Mouse (Mus musculus): ENCODE measurements around the gene Bace2. TPM values are rescaled to one million over a fixed set of nuclear protein-coding genes. Genes with fewer than 3 reads are reported as not detected.
A peak's percentile ranks its signal among the peaks of the same experiment; 100 is the strongest.

The Bace2 gene
- polyA plus RNA-seq, 2 experiments = 2.1 to 11.8 TPM

- Histone ChIP-seq H3K36me3 (ENCODE audit: control insufficient read depth, insufficient read depth, low read length) (no peaks in the 10 kb centered on the region), H3K4me3 (replicated peaks; ENCODE audit: low read length) (no peak overlapping the region), H3K4me1 (ENCODE audit: control insufficient read depth, insufficient read depth, low read length) (peaks cover 4% of the 10 kb centered on the region; the same call in 1 of the 2 replicates), H3K27me3 (ENCODE audit: control insufficient read depth, insufficient read depth, low read length) (no peaks in the 10 kb centered on the region), H3K9ac (ENCODE audit: low read depth, low read length, severe bottlenecking) (no peak overlapping the region), H3K27ac (replicated peaks; ENCODE audit: low read depth, low read length) (no peak overlapping the region), H3K9me3 (ENCODE audit: control insufficient read depth, low read length) (no peaks in the 10 kb centered on the region), H3K4me2 (replicated peaks; ENCODE audit: low read depth, low read length, severe bottlenecking) (no peak overlapping the region)
- 15% methylated on average over 2 of the region's 2 CpGs for WGBS
- DNase-seq (ENCODE audit: low spot score) (no peak), ATAC-seq (ENCODE audit: low FRiP score, low read depth) (peak; percentile 63; the same call in 1 of the 2 replicates)
- no peak for TF ChIP-seq POLR2A (IDR thresholded peaks at IDR 0.05; ENCODE audit: borderline replicate concordance, extremely low read depth, insufficient read depth, insufficient read length)
Measured at GRCm38 (mm10) chr16:97391289-97391688, 34.7 kb downstream of the Bace2 start.

- no peak for TF ChIP-seq POLR2A (IDR thresholded peaks at IDR 0.05; ENCODE audit: borderline replicate concordance, extremely low read depth, insufficient read depth, insufficient read length)
- Histone ChIP-seq H3K4me3 (replicated peaks; ENCODE audit: low read length) (no peak overlapping the region), H3K27ac (replicated peaks; ENCODE audit: low read depth, low read length) (no peak overlapping the region), H3K9ac (ENCODE audit: low read depth, low read length, severe bottlenecking) (no peak overlapping the region), H3K27me3 (ENCODE audit: control insufficient read depth, insufficient read depth, low read length) (no peaks in the 10 kb centered on the region), H3K9me3 (ENCODE audit: control insufficient read depth, low read length) (no peaks in the 10 kb centered on the region), H3K4me2 (replicated peaks; ENCODE audit: low read depth, low read length, severe bottlenecking) (no peak overlapping the region), H3K4me1 (ENCODE audit: control insufficient read depth, insufficient read depth, low read length) (peaks cover 4% of the 10 kb centered on the region; the same call in 1 of the 2 replicates), H3K36me3 (ENCODE audit: control insufficient read depth, insufficient read depth, low read length) (no peaks in the 10 kb centered on the region)
- WGBS = 14% methylated on average over 3 of the region's 3 CpGs
- ATAC-seq (ENCODE audit: low FRiP score, low read depth) (no peak), DNase-seq (ENCODE audit: low spot score) (no peak)
Measured at GRCm38 (mm10) chr16:97391701-97392384, 35.3 kb downstream of the Bace2 start.

- no peak for DNase-seq (ENCODE audit: low spot score)
- Histone ChIP-seq H3K27ac (replicated peaks; ENCODE audit: low read depth, low read length) (no peak overlapping the region), H3K9ac (ENCODE audit: low read depth, low read length, severe bottlenecking) (no peak overlapping the region), H3K27me3 (ENCODE audit: control insufficient read depth, insufficient read depth, low read length) (no peaks in the 10 kb centered on the region), H3K4me1 (ENCODE audit: control insufficient read depth, insufficient read depth, low read length) (no peaks in the 10 kb centered on the region), H3K4me3 (replicated peaks; ENCODE audit: low read length) (no peak overlapping the region), H3K36me3 (ENCODE audit: control insufficient read depth, insufficient read depth, low read length) (no peaks in the 10 kb centered on the region), H3K4me2 (replicated peaks; ENCODE audit: low read depth, low read length, severe bottlenecking) (no peak overlapping the region), H3K9me3 (ENCODE audit: control insufficient read depth, low read length) (no peaks in the 10 kb centered on the region)
- 87% methylated on average over 4 of the region's 4 CpGs for WGBS
- ATAC-seq (ENCODE audit: low FRiP score, low read depth) = no peak
- no peak for TF ChIP-seq POLR2A (IDR thresholded peaks at IDR 0.05; ENCODE audit: borderline replicate concordance, extremely low read depth, insufficient read depth, insufficient read length)
Measured at GRCm38 (mm10) chr16:97396436-97396835, 39.9 kb downstream of the Bace2 start.

- Histone ChIP-seq H3K4me2 (replicated peaks; ENCODE audit: low read depth, low read length, severe bottlenecking) (no peak overlapping the region), H3K27ac (replicated peaks; ENCODE audit: low read depth, low read length) (no peak overlapping the region), H3K4me3 (replicated peaks; ENCODE audit: low read length) (no peak overlapping the region), H3K9ac (ENCODE audit: low read depth, low read length, severe bottlenecking) (no peak overlapping the region), H3K36me3 (ENCODE audit: control insufficient read depth, insufficient read depth, low read length) (no peaks in the 10 kb centered on the region), H3K4me1 (ENCODE audit: control insufficient read depth, insufficient read depth, low read length) (no peaks in the 10 kb centered on the region), H3K9me3 (ENCODE audit: control insufficient read depth, low read length) (no peaks in the 10 kb centered on the region), H3K27me3 (ENCODE audit: control insufficient read depth, insufficient read depth, low read length) (no peaks in the 10 kb centered on the region)
- DNase-seq (ENCODE audit: low spot score) (no peak), ATAC-seq (ENCODE audit: low FRiP score, low read depth) (no peak)
- 92% methylated on average over 2 of the region's 2 CpGs for WGBS
- no peak for TF ChIP-seq POLR2A (IDR thresholded peaks at IDR 0.05; ENCODE audit: borderline replicate concordance, extremely low read depth, insufficient read depth, insufficient read length)
Measured at GRCm38 (mm10) chr16:97397945-97398531, 41.5 kb downstream of the Bace2 start.

GRCm38 (mm10) chr16:97399991-97400390, 43.4 kb downstream of the Bace2 start:
- no peaks in the 10 kb centered on the region for H3K27me3 ChIP-seq (ENCODE audit: control insufficient read depth, insufficient read depth, low read length)
- no peak for ATAC-seq (ENCODE audit: low FRiP score, low read depth)
- no peak overlapping the region for H3K4me2 ChIP-seq (replicated peaks; ENCODE audit: low read depth, low read length, severe bottlenecking)
- H3K36me3 ChIP-seq (ENCODE audit: control insufficient read depth, insufficient read depth, low read length) = no peaks in the 10 kb centered on the region
- no peak overlapping the region for H3K4me3 ChIP-seq (replicated peaks; ENCODE audit: low read length)
- no peak overlapping the region for H3K27ac ChIP-seq (replicated peaks; ENCODE audit: low read depth, low read length)
- no peak overlapping the region for H3K9ac ChIP-seq (ENCODE audit: low read depth, low read length, severe bottlenecking)
- no peaks in the 10 kb centered on the region for H3K4me1 ChIP-seq (ENCODE audit: control insufficient read depth, insufficient read depth, low read length)
- TF ChIP-seq POLR2A (IDR thresholded peaks at IDR 0.05; ENCODE audit: borderline replicate concordance, extremely low read depth, insufficient read depth, insufficient read length) = no peak
- H3K9me3 ChIP-seq (ENCODE audit: control insufficient read depth, low read length) = no peaks in the 10 kb centered on the region
- 85% methylated on average over 4 of the region's 4 CpGs for WGBS
- DNase-seq (ENCODE audit: low spot score) = no peak
